Mouse (Mus musculus) mouse embryonic stem cell (cell line): ENCODE results near the gene Rnf151.
"Not testable (repeated sequence)": the region's sequence is repeated elsewhere in the genome, so short reads cannot be mapped to it uniquely, and the experiment has no call there.

Experiments used
- in situ Hi-C, 2 experiments: fragments of 300-500 bp; cut with MboI; formaldehyde crosslinking; loops; 1 replicate in 1 of 2; 3 replicates in 1 of 2; pipeline ENCODE4 v1.14.3; 2019 to 2020; ENCODE audit warnings: low sequenced_read_pairs in 2 of 2, low pct_unique_long_range_greater_than_20kb in 1 of 2, mixed read lengths in 1 of 2; ENCODE audit not compliant: unreplicated experiment in 1 of 2

Gene Rnf151

DNA sequence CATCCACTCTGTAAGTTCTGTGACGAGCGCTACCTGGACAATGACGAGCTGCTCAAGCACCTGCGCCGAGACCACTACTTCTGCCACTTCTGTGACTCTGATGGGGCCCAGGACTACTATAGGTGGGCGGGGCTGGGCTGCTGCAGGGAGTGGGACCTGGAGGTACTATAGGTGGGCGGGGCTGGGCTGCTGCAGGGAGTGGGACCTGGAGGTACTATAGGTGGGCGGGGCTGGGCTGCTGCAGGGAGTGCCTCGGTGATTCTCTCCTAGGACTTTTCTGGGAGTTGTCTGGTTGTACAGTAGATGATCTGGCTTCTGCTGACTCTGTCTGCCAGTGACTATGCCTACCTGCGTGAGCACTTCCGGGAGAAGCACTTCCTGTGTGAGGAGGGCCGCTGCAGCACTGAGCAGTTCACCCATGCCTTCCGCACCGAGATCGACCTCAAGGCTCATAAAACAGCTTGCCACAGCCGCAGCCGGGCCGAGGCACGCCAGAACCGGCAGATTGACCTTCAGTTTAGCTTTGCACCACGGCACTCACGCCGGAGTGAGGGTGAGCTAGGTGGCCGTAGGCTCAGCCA lies 40.3 kb downstream of the Rnf151 start:
- in situ Hi-C loops, result no loop called here

DNA sequence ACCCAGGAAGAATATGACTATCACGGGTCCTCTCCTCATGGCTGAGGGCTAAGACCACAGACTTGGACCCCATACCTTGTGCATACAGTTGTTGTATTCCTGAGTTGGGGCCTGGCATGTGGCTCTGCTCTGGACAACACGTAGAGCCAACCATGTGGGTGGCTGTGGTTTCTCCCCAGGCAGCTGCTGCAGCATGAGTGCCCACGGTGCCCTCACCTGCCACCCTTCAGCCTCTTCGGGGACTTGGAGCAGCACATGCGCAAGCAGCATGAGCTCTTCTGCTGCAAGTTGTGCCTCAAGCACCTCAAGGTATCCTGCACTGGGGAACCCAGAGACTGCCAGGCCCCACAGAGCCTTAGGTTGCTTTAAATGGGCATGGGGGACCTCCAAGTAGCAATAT lies 41.0 kb downstream of the Rnf151 start:
- in situ Hi-C loops, result no loop called here

DNA sequence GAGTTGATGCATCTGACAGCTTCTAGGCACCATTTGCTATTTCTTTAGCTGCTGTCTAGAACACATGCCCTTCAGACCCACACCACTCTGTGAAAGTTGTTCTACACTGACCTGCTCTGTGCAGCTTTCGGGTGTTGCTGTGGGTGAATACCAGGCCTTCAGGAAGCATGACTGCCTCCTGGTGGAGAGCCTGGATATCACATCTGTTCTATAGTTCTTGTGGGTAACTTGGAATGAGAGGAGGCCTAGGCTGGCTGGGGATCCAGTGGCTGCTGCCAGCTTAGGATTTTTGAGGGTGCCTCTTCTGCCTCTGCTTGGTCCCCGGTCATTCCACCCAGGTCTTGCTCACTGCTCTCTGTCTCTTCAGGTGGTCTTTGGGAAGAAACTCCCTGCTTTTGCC lies 41.7 kb downstream of the Rnf151 start:
- in situ Hi-C loops, result no loop called here

DNA sequence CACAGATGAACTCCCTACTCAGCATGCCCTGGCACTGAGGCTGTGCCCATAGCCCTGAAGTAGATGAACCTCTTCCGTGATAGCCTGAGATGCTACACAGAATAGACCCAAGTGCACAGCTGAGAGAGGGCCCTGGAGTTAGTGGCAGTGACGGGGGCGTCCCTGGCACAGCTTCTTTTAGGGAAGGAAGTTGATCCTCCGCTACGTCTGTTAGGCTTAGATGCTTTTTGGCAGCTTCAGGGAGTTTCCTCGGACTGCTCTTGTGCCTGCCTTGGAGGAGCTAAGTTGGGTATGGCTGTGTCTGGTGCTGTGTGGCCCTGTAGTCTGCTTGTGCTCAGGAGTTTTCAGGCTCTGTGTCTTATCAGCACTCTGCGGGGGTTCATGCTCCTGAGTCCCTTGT lies 43.6 kb downstream of the Rnf151 start:
- in situ Hi-C loops, result no loop called here

DNA sequence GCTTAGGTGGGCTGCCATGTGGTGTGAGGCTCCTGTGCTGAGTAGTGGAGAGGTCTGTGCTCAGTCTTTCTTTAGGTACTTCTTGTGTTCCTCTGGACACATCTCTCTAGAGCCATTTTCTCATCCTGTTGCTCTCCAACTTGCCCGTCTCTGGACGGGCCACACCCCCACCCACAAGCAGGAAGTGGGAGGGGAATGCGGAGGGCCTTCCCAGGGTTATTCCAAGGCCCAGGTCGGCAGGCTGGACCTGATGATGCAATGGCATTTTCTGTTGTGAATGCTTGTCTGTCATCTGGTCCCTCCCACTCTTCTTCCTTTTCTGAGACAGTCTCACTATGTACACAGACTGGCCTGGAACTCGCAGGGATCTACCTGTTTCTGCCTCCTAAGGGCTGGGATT lies 45.7 kb downstream of the Rnf151 start:
- in situ Hi-C loops, result no loop called here

DNA sequence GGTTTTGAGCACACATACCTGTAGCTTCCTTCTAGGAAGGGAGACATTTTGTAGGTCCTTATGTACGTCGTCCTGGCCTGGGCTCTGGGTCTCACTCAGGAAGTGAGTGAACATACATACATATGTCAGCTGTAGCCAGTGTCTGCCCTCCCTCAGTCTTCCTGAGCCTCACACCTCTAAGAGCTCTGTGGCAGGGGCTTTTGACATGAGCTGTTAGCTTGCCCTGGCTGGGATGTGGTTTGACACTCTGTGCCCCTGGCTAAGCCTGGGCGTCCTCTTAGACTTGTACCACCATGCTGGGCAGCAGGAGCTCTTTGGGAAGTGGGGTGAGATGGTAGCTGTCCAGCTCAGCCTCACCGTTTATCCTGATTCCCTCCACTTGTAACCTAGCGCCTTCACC lies 46.5 kb downstream of the Rnf151 start:
- in situ Hi-C loops, result no loop called here

DNA sequence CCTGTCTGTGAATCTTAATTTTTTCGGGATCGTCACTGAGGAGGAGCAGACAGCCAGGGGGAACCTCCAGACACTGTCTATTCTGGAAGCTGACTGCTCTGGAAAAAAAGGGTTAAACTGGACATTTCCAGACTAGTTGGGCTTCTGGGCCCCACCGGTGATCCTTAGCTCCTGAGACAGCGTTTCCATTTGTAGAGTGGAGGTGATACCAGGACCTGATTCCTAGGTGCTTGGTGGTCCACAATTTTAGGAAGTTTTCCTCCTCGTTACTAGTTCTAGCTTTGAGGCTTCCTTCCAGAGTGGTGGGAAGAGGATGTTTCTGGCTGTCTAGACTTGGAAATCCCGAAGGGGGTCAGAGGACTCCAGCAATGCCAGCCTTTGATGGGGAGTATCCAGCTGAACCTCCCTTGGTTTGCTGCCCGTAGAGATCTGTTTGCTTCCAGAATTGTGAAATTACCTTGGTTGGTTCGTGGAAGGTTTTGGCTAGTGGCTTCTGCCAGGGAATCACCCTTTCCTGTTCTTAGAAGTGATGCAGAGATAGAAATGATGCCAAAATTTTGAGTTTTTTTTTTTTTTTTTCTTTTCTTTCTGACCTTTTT lies 47.5 kb downstream of the Rnf151 start:
- in situ Hi-C loops, result no loop called here

DNA sequence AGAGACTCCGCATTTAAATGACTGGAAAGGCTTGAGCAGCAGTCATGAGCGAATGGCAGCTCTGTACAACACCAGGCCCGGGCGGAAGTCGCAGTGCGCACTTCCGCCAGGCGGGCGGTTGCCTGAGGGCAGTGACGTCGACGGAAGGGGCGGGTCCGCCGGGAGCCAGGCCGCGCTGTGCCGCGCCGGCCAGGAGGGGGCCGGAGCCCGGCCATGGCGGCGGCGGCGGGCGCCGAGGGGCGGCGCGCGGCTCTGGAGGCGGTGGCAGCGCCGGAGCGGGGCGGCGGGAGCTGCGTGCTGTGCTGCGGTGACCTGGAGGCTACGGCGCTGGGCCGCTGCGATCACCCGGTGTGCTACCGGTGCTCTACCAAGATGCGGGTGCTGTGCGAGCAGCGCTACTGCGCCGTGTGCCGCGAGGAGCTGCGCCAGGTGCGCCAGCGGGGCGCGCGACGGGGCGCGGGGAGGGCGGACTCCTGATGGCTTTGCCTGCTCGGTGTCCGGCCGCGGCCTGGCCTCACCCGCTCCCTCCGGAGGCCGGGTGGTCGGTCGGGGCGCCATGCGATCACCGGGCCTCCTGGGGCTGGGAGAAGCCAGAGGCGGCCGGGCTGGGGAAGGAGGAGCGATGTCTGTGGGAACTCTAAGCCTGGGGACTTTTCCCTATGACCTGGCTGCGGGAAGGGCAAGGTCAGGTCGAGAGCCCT lies 48.2 kb downstream of the Rnf151 start, which contains the start of gene Zfp598:
TSS of gene Zfp598 (plus strand) at position 143 of the 701 bp plus-strand sequence.
- in situ Hi-C loops, result no loop called here

DNA sequence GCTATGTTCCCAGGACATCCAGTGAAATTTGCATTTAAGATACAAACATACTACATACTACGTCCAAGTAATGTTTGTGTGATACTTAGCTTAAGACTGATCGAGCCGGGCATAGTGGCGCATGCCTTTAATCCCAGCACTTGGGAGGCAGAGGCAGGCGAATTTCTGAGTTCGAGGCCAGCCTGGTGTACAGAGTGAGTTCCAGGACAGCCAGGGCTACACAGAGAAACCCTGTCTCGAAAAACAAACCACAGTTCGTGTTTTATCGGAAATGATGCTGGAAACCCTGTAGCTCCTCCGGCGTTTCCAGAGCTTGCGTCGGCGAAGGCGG lies 48.7 kb downstream of the Rnf151 start:
- in situ Hi-C loops, result not testable (repeated sequence)

DNA sequence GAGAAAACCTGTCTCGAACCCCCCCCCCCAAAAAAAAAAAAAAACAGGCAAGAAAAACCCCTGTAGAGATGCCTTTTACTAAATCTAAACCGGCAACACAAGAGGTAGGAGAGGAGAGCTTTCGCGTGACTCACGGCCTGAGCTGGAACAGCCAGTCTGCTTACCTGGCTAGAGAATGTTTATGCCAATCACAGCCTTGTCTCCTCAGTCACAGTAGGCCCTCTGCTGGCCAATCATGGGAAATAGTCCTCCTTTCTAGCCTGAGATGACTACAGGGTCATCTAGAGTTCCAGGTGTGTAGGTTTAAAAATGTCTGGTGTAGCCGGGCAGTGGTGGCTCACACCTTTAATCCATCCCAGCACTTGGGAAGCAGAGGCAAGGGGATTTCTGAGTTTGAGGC lies 50.4 kb downstream of the Rnf151 start:
- in situ Hi-C loops, result no loop called here

DNA sequence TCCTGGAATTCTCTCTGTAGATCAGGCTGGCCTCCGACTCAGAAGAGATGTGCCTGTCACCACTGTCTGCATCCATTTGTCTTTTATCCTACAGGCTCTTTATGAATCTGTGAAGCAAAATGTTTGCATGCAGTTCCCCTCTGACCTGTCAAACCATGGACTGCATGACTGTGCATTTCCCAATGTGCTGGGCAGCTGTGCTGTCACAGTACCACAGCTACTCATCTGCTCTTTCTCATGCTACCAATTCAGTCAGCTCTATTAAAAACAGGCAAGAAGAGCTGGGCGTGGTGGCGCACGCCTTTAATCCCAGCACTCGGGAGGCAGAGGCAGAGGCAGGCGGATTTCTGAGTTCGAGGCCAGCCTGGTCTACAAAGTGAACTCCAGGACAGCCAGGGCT lies 50.9 kb downstream of the Rnf151 start:
- in situ Hi-C loops, result not testable (repeated sequence)
